Mouse (Mus musculus) telencephalon, adult 2 months (tissue): ENCODE measurements around the gene Ube2s.

Experiments
- DNase-seq: peaks from one replicate; pipeline ENCODE4 v3.0.0-alpha.2; 2011; ENCODE audit warnings: low read depth, low spot score

Ube2s gene

GRCm38 (mm10) chr7:4777851-4778637, 34.3 kb downstream of the Ube2s start:
- DNase-seq: no peak

GRCm38 (mm10) chr7:4776861-4777830, 35.2 kb downstream of the Ube2s start:
- DNase-seq: no peak

GRCm38 (mm10) chr7:4776131-4776530, 36.3 kb downstream of the Ube2s start:
- no peak for DNase-seq

- no peak for DNase-seq
Observed at GRCm38 (mm10) chr7:4771202-4771601, 41.2 kb downstream of the Ube2s start, which contains the start of gene Fam71e2. Gene Fam71e2 (minus strand): TSS chr7:4771302.

- no peak for DNase-seq
Observed at GRCm38 (mm10) chr7:4764946-4765710, 47.3 kb downstream of the Ube2s start.

GRCm38 (mm10) chr7:4759670-4760069, 52.7 kb downstream of the Ube2s start:
- no peak for DNase-seq

- no peak for DNase-seq
Observed at GRCm38 (mm10) chr7:4752821-4753570, 59.4 kb downstream of the Ube2s start, which contains the start of gene Cox6b2. Gene Cox6b2 (minus strand): TSS chr7:4753094.

GRCm38 (mm10) chr7:4751971-4752820, 60.2 kb downstream of the Ube2s start:
- no peak for DNase-seq

- no peak for DNase-seq
Observed at GRCm38 (mm10) chr7:4749169-4749568, 63.2 kb downstream of the Ube2s start.

GRCm38 (mm10) chr7:4748321-4748720, 64.1 kb downstream of the Ube2s start:
- DNase-seq: no peak

GRCm38 (mm10) chr7:4747156-4747899, 65.1 kb downstream of the Ube2s start:
- DNase-seq: no peak

- no peak for DNase-seq
Observed at GRCm38 (mm10) chr7:4746326-4746980, 65.9 kb downstream of the Ube2s start.

GRCm38 (mm10) chr7:4744886-4745285, 67.5 kb downstream of the Ube2s start:
- DNase-seq: no peak
